Mouse (Mus musculus) heart, postnatal 25 days (tissue): ENCODE measurements around the gene Samd10. TPM values are rescaled to one million over a fixed set of nuclear protein-coding genes. Genes with fewer than 3 reads are reported as not detected.

ENCODE experiments used
- DNase-seq: peaks from one replicate; pipeline ENCODE4 v3.0.0; 2022; ENCODE audit warnings: low spot score
- intact Hi-C: fragments of 180-260 bp; cut with DNase I; formaldehyde crosslinking; loops from one replicate; pipeline ENCODE4 v1.15.1; 2025
- total RNA-seq, 2 experiments: library from RNA; stranded (reverse); gene quantifications; 2 replicates each; pipeline ENCODE4 v1.2.3; 2021

Samd10 gene
- total RNA-seq, 2 experiments from 2014 or later = 1.2 to 1.4 TPM

DNA sequence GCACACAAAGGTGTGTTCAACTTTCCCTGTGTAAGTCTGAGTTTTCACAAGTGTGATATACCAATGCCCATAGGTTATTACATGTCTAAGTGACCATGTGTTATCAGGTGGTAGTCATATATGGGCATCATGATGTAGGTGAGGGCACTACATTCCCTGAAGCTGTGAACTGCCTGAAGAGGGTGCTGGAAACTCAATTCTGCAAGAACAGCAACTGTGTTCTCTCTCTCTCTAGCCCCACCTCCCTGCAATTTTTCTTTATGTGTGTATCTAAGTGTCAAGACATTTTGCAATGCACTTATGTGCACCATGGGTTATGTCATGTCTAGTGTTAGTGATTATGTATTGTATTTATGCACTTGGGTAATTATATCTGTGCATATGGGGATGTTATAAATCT is 5.1 kb downstream of the Samd10 start:
- intact Hi-C loops = no loop called here
- DNase-seq = no peak

DNA sequence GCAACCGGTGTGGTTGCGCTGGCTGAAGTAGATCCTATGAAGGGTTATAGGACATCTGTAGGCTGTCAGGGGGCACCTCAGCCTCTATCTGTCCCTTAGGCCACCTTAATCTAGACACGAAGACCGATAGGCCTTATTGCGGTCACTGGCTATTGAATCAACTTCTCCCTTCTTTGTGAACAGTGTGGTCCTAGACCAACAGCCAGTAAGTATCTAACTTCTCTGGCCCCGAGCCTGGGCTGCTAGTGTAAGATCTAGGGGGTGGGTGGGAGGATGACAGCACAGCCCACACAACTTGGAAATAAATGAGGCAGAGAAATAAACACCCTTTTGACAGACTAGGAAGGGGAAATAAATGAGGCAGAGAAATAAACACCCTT is 6.0 kb downstream of the Samd10 start:
- DNase-seq = no peak
- intact Hi-C loops = no loop called here

DNA sequence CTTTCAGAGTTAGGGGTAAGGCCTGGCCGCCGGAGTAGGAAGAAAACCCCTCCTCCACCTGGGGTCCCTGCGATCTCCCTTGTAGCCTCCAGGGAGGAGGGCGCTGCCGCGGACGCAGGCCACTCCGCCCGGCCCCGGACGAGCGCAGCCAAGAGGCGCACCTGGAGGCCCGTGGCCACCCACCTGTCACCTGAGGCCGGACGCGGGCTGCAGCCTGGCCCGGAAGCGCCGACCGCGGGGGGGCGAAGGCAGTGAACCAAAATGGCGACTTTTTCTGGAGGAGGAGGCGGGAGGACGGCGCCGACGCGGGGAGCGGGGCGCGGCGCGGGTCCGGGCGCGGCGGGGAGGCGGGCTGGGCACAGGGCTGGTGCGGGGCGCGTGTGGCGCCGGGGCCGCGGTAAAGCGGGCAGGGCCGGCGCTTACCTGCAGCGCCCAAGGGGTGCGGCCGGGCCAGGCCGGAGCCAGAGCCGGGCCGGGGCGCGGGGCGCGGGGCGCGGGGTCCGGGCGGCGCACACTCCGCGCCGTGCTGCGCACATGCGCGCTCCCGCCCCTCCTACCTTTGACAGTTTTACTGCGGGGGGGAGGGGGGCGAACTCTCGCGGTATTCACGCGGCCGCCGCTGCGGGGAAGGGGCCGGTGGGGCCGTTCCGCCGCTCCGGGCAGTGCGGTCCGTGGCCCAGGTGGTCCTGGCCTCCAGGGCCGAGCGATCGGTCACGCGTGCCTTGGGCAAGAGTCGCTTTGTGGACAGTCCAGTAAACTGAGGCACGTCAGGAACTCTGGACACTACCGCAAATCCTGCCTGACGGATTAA is 6.6 kb downstream of the Samd10 start, which contains the start of gene Zfp512b:
Gene Zfp512b, minus strand, starts transcription at position 573 of the 811 bp plus-strand sequence.
- DNase-seq = no peak

DNA sequence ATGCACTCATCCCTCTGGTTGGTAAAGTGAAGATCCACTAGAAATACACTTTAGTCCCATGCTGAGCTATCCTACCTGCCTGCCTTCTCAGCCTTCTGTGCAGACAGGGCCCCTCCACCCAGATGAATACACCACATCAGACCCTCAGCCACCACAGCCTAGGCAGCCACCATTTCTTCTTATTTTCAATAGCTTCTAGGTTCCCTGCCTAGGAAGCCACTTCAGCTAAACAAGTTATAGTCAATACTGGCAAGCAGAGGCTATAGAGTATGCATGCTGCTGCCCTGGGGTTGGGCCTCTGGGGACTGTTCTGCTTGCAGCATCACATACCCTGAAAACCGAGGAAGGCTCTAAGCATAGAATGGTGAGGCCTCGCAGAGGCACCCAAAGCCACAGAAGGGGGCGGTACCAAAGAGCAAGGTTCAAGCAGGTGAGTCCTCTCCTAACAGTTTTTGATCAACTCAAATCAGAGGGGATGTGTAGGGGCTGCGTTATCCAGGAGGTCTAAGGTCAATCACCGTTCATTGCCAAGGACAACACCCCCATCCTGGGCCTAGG is 7.4 kb downstream of the Samd10 start, which contains the start of gene Prpf6:
Gene Prpf6, plus strand, starts transcription at position 341 of the 558 bp plus-strand sequence.
- intact Hi-C loops = no loop called here

More for the DNA sequence above, 6.6 kb downstream of the Samd10 start, which contains the start of gene Zfp512b:
- intact Hi-C loops = no loop called here

DNA sequence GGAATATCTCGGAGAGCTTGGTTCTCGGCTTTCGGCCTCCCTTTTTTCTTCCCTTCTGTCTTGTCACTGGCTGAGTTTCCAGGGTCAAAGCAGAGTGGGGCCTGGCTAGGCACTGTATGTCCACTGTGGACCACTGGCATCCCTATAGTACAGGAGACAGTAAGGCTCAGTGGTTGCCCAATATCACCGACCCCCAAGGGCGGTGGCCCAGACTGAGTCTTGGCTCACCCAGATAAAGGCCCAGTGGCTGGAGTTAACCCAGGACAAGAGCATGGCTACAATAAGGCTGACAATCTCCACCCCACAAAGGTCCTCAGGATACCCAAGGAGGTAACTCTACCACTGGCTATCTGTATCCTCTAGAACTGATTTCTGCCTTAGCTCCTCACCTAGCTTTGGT is 8.5 kb downstream of the Samd10 start:
- intact Hi-C loops = no loop called here
- no peak for DNase-seq

More for the DNA sequence above, 7.4 kb downstream of the Samd10 start, which contains the start of gene Prpf6:
- DNase-seq = no peak

DNA sequence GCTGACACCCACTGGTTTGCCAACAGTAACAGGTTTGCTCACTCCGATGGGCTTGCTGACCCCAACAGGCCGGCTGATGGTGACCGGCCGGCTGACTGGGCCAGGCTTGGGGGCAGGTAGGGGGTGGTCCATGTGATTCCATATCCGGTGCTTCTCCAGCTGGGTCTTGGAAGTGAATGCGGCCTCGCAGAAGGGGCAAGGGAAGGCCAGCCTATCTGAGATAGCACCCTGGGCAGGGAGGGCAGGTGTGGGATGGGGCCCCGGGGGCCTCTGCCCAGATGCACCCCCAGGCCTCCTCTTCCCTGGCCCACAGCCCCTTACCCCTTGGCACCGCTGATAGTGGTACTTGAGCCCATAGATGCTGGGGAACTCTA is 9.3 kb downstream of the Samd10 start:
- no peak for DNase-seq
- intact Hi-C loops = no loop called here

DNA sequence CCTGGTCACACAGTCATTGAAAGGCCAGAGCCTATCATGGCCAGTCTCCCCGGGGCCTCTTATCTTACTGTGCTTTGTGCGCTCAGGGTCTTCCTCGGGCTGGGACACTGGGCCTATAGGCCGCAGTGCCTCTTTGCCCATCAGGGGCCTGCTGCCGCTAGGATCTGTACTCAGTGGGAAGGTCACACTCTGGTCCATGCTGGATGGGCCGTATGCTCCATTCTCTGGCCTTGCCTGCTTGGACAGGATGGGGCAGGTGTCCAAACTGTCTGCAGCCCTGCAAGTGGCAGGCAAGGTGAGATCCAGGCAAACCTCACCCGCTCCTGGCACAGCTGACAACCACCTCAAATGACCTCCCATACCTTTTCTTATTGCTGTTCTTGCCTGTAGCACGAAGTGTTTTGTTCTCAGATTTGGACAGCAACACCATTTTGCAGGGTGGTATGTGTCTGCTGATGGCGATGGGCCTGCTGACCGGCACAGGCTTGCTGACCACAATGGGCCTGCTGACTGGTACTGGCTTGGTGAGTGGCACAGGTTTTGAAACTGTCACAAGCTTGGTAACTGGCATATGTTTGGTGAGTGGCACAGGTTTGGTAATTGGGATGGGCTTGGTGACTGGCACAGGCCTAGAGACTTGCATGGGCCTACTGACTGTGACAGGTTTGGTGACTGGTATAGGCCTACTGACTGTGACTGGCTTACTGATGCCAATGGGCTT is 9.8 kb downstream of the Samd10 start:
- intact Hi-C loops = no loop called here

DNA sequence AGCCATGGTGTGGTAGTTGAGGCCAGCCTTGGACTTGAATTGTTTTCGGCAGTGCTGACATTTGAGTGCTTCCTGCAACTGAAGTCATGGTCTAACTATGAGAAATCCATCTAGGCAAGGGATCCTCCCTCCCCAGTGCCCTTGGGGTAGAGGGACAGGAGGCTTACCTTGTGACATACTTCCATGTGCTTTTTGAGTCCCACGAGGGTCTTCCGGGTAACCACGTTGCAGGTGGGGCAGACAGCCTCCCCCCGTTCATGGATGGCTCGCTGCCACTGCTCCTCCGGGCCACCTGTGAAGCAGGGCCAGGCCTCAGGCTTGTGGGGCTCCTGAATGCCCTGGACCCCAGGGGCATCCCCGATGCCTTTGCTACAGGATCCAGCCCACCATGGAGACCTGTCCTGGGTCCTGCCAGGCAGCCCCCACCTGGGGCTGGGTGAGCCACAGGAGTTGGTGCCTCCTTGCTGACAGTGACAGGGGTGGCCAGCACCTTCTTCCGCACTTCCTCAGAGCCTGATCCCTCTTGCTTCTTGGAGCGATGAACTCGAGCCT is 10.7 kb downstream of the Samd10 start:
- no peak for DNase-seq
- intact Hi-C loops = no loop called here

More for the DNA sequence above, 9.8 kb downstream of the Samd10 start:
- DNase-seq = no peak

DNA sequence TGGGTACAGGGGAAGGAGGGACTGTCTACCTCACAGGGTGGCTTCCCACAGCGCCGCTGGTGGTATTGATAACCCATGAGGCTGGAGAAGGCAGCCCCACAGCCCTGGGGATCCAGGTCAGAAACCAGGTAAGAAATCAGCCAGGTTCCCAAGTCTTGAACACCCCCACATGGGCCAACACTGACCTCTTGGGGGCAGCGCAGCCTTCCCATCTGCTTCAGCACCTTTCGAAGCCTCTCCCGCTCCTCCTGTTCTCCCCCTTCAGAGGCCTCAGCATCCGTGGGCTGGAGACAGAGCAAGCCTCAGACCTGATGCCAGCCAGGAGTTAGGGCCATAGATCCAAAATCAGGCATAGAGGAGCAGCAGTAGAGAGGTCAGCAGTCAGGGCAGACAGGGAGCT is 11.2 kb downstream of the Samd10 start:
- no peak for DNase-seq
- intact Hi-C loops = no loop called here

DNA sequence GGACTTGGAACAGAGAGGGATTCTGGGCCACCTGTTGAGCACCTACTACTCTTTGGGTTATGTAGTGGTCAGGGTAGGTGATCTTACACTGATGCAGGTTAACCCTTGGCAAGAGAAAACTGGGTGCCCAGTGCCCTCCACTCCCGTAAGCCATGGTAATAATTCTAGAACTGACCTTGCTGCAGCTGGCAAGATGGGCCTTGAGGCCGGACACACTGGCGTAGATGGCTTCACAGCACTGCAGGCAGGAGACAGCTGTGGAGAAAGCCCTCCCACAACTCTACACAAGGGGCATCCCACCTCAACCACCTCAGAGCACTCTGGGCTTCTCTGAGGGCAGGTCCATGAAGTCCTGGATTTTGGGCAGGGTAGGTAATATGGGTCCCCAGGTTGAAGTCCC is 12.9 kb downstream of the Samd10 start:
- intact Hi-C loops = no loop called here
- DNase-seq = no peak

DNA sequence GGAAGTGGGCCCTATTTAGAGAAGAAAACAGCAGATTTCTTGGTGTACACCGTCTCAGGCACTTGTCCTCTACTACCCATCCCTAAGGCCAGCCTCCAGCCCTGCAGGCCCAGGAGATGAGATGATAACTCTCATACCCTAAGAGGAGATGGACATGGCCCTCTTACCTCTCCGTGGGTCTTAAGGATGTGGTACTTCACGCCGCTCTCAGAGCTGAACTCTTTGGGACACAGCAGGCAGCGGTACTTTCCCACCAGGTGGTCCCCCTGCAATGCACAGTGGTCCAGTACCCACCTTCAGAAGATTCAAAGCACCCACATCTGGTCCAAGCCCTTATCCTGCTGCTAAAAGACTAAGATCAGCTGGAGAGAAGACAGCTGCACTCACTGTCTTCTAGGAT is 13.5 kb downstream of the Samd10 start:
- DNase-seq = no peak

DNA sequence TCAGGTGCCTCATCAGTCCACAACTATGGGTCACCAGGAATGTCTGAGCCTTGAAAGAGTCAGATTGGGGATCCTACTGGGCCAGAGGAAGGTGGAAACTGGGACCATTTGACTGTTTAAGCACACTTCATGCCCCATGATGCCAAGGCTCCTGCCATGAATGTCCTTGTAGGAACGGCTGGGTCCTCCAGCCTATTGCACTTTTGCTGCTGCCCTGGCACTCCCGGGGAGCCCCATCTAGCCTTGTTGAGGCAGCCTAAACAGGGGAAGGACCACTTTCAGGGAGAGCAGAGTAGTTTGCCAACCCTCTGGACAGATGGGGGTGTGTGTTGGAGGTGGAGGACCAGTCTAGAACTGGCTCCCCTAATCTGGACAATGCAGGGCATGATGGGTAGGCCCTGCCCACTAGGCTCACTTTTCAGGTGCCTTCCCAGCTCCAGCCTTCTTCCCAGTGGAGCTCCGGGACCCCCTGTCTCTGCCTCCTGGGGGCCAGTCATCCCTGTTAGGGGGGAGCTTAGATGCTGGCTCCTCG is 14.5 kb downstream of the Samd10 start, which contains the start of gene Uckl1:
Gene Uckl1, minus strand, starts transcription at position 482 of the 532 bp plus-strand sequence.
- intact Hi-C loops = loop anchor here (5.0 kb wide), 1 partner anchor 172 kb away; no protein-coding TSS in a partner anchor
- no peak for DNase-seq

More for the DNA sequence above, 13.5 kb downstream of the Samd10 start:
- intact Hi-C loops = no loop called here

DNA sequence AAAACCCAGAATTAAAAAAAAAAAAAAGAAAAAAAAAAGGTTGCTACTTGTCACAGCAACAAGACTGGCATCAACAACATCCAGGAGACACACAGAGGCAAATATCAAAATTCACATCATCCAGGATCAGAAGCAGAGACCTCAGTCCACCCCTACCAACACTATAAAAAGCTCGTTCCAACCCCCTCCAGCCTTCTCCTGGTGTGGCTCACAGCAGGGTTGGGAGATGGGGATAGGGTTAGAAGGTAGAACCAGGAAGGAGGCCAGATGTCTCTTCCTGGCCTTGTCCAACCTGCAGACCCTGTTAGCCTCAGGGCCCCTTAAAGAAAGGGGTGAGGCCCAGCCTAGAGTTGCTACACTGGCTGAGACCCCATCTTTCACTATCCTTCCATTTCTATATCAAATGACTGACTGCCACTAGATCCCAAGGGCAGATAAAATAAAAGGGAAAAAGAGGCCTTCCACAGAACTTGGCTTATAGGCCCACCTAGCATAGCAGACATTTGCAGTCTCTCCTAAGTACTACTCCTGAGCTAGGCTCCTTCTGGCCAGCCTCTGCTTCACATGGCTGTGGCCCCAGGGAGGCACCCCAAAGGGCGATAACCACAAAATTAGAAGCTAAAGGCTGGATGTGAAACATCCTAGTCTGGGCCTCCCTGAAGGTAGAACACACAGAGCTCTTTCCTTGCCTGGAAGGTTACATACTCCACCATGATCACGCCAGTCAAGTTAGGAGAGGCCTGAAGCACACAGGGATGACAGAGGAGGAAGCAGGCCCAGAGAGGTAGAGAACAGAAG is 15.4 kb downstream of the Samd10 start:
- intact Hi-C loops = loop anchor here (5.0 kb wide), 1 partner anchor 171 kb away; no protein-coding TSS in a partner anchor
- DNase-seq = no peak

DNA sequence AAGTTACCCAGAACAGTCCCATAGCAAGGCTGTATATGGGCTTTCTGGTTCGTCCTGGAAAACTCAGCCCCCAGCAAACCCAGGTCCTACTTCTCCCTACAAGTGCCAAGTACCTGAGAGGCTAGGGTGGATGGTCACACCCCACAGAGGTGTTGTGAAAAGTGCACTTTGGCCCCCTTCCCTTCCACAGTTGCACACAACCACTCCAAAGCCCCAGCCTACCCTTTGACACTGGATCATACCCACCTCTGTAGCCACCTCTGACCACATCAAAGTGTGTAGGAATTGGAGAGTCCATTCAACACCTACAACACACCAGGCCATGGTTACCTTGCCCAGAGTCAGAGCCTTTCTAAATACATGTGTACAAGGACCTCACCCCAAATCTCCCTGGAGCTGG is 16.1 kb downstream of the Samd10 start:
- intact Hi-C loops = loop anchor here (5.0 kb wide), 1 partner anchor 171 kb away; no protein-coding TSS in a partner anchor
- no peak for DNase-seq

DNA sequence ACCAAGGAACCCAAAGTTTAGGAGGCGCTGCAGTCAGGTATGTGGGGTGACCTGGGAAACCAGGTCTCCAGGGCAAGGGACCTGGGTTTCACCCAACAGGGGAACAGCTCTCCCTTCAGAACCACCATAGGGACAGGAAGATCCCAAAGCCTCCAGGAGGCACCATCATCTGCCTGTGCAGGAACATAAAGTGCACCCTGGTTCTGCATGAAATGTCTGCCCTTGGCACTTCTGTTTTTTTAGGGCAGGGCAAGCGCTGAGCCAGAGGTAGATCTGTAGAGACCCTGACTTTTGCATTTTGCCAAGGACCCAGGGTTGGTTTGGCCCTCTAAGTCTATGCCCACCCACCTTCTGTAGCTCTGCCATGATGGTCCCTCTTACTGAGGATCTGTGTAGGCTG is 16.7 kb downstream of the Samd10 start:
- intact Hi-C loops = loop anchor here (5.0 kb wide), 1 partner anchor 170 kb away; no protein-coding TSS in a partner anchor
- DNase-seq = no peak

DNA sequence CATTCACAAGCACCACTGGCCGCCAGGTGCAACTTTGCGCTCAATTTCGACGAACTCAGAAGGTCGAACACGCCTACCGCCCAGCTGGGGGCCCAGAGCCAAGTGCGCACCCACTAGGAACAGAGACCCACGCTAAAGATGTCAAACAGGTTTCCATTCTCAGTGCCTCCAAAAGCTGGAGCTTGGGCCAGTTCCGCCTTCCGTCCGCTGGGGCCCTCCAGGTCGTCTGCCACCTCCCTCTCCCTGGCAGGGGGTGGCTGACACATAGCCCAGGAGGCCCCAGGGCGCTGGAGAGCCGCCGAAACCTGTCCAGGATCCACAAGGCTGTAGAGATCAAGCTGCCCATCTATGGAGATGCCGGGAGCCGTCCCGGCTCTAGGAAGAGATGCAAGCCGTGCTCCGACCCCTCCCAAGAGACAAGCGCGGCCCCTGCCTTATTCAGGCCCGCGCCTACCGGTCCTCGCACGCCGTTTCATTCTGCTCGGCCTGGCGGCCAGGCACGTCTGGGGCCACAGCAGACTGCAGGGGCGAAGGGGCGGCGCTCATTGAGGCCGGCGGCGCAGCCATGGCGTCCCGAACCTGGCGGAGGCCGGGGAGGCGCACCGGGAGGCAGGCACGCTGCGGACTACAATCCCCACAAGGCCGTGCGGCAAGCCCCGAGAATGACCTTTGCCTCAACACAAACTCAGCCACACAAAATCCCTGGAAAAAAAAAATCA is 17.5 kb downstream of the Samd10 start:
- intact Hi-C loops = loop anchor here (2.0 to 5.0 kb wide), 2 partner anchors 61 to 169 kb away; partner anchors contain the start of gene Dnajc5
- peak; percentile 71 for DNase-seq

DNA sequence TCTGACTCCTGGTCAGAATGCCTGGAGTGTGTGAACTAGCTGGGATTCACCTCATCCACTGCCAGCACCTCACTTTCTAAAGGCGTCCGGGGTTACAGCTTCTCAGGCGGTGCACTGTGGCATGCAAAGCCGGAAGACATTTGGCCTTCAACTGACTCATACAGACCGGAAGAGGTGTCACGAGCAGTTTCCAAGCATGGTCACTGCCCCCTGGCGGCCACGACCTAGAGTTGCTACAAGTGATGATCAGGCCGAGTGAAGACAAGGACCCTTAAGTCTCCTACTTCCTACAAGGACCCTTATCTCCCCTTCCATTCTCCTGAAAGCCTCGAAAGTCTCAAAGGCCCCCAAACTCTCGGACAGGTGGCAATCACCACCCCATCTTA is 18.0 kb downstream of the Samd10 start:
- intact Hi-C loops = loop anchor here (2.0 to 5.0 kb wide), 2 partner anchors 60 to 169 kb away; partner anchors contain the start of gene Dnajc5
- peak; percentile 75 for DNase-seq

DNA sequence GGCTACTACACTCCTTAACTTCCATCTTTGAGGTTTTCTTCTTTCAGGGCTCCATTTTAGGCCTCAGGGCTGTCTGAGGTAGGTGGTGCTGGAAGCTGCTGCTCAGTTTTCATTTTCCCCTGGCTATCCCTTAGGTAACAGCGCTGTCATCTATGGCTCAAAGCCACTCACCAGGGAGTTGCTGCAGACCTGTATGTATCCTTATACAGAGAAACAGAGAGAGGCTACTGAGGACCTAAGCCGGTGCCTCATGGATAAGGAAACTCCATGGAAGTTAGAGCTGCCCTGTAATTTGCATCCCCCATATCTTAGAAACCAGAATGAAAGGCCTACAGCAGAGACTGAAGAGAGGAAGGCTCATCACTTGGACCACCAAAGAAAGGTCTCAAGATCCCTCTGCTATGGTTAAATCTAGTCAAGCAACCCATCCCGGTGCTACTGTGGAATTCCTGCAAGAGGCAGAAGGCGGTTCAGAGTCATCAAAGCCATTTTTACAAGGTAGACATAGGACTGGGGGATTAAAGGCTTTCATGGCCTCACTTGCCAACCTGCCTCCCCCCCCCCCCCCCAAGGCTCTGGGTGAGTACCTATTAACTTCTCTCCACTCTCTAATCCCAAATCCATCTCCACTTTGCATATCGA is 18.8 kb downstream of the Samd10 start:
- DNase-seq = no peak
- intact Hi-C loops = loop anchor here (2.0 to 5.0 kb wide), 2 partner anchors 59 to 168 kb away; partner anchors contain the start of gene Dnajc5
